Mouse (Mus musculus) G1E (cell line): ENCODE results near the gene Sorbs1.

Experiments
- CTCF ChIP-seq: IDR thresholded peaks from 2 replicates; pipeline ENCODE4 v1.5.1; 2012; ENCODE audit warnings: low read depth, low read length, inconsistent platforms, mixed read lengths
- GATA1 ChIP-seq: IDR thresholded peaks from 2 replicates; pipeline ENCODE4 v1.6.1; 2012; ENCODE audit warnings: borderline replicate concordance, low read length, inconsistent platforms, mixed read lengths
- POLR2AphosphoS5 ChIP-seq: IDR thresholded peaks from 2 replicates; pipeline ENCODE4 v1.6.1; 2012; ENCODE audit warnings: low read depth, low read length, inconsistent platforms; ENCODE audit not compliant: insufficient replicate concordance
- TAL1 ChIP-seq: conservative IDR thresholded peaks from 2 replicates; pipeline ENCODE4 v1.6.1; 2012; ENCODE audit warnings: low read depth, low read length, inconsistent platforms, mixed read lengths

DNA sequence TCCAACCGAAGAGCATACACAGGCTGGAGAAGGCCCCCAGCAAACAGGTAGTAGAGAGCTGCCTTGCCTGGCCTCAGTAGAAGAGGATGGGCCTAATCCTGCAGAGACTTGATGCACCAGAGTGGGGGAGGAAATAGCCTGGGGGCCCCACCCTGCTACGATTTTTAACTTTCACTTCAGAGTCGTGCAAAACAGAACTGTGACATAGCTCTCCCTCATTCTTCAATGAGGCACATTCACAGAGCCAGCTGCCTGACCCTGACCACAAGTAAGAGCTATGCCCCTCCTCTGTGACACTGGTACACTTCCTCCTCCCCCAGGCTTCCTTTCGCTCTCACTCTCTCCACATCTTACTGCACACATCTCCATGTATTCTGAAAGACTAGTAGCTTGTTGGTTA is 256.2 kb downstream of the Sorbs1 start:
- no peak for TF ChIP-seq CTCF
- no peak for TF ChIP-seq GATA1
- TF ChIP-seq POLR2AphosphoS5, result no peak
- TF ChIP-seq TAL1, result no peak
